Mouse (Mus musculus): Measurements from ENCODE around the gene Zfp275.

- TF ChIP-seq CTCF (IDR thresholded peaks at IDR 0.05) (no peak), POLR2A (IDR thresholded peaks at IDR 0.05; ENCODE audit: insufficient read depth, low read depth, low read length) (no peak)
Measured at GRCm38 (mm10) chrX:73396446-73396845, 54.0 kb downstream of the Zfp275 start.

Data from heart, adult 2 months (tissue).